Mouse (Mus musculus): ENCODE results near the gene Zfp119b.

GRCm38 (mm10) chr17:55904131-55904530 is 45.2 kb downstream of the Zfp119b start:
- TF ChIP-seq CTCF (IDR thresholded peaks at IDR 0.05; ENCODE audit: low read depth, low read length) (no peak), POLR2A (IDR thresholded peaks at IDR 0.05; ENCODE audit: borderline replicate concordance, low read depth, low read length) (no peak)
